In genomic region chr2:148642610-148643370, GRCm38 (mm10) we compare ENCODE assay signal across 14 mouse cellular contexts.
"Had no signal": no experiment of that assay in that cellular context is flagged by ENCODE, and none has a peak within 500 bp of the region (broad histone marks: within the 10 kb centered on the region; RNA-seq: fewer than 3 reads in every experiment).

No protein-coding gene starts in this region.

- H3K4me1 ChIP-seq: liver, embryonic 15.5 days; megakaryocyte, embryonic 14.5 days; midbrain, embryonic 15.5 days; neural tube, embryonic 12.5 days had no signal

- H3K27ac ChIP-seq: liver, embryonic 15.5 days; macrophage; midbrain, embryonic 15.5 days; neural tube, embryonic 12.5 days; stomach, postnatal 0 days had no signal

- H3K9me3 ChIP-seq: liver, embryonic 15.5 days; megakaryocyte, embryonic 14.5 days; midbrain, embryonic 15.5 days; neural tube, embryonic 12.5 days had no signal

- H3K4me3 ChIP-seq: liver, embryonic 15.5 days; megakaryocyte, embryonic 14.5 days; midbrain, embryonic 15.5 days; neural tube, embryonic 12.5 days had no signal

- H3K36me3 ChIP-seq: liver, embryonic 15.5 days; midbrain, embryonic 15.5 days; neural tube, embryonic 12.5 days had no signal

- H3K4me2 ChIP-seq: liver, embryonic 11.5 days; liver, embryonic 15.5 days; midbrain, embryonic 11.5 days; midbrain, embryonic 15.5 days; neural tube, embryonic 12.5 days had no signal

- H3K27me3 ChIP-seq: liver, embryonic 15.5 days; megakaryocyte, embryonic 14.5 days; midbrain, embryonic 15.5 days; neural tube, embryonic 12.5 days had no signal

- DNase-seq: kidney, postnatal 10 days; kidney, postnatal 4 days; left cerebral cortex, postnatal 4 days; lung, adult 2 months; lung, postnatal 10 days; thymus, postnatal 14 days had no signal

- ATAC-seq: midbrain, embryonic 15.5 days had no signal

- H3K9ac ChIP-seq: liver, embryonic 15.5 days; midbrain, embryonic 15.5 days; neural tube, embryonic 12.5 days had no signal
